Mouse (Mus musculus) ES-E14 (cell line): ENCODE data around the gene Caprin1. TPM values are rescaled to one million over a fixed set of nuclear protein-coding genes. Genes with fewer than 3 reads are reported as not detected.

Source experiments
- DNase-seq: peaks from one replicate; pipeline ENCODE4 v3.0.0-alpha.2; 2013; ENCODE audit warnings: low read depth, low spot score
- H3K27ac ChIP-seq: 2 replicates; pipeline ENCODE4 v1.5.1; 2012; ENCODE audit warnings: low read depth, mild to moderate bottlenecking, low read length, moderate library complexity, mixed read lengths; ENCODE audit not compliant: poor library complexity, insufficient read depth, severe bottlenecking
- H3K36me3 ChIP-seq: 2 replicates; pipeline ENCODE4 v1.6.1; 2012; ENCODE audit warnings: mild to moderate bottlenecking, low read length, moderate library complexity, mixed read lengths; ENCODE audit not compliant: control insufficient read depth, poor library complexity, insufficient read depth, severe bottlenecking
- H3K4me1 ChIP-seq, 2 experiments: fragments of 150-350 bp in 1 of 2; sonication (generic) in 1 of 2; 2 replicates each; pipeline ENCODE4 v1.6.1; 2012; ENCODE audit warnings: low read length in 2 of 2, mild to moderate bottlenecking in 1 of 2, mixed read lengths in 1 of 2; ENCODE audit not compliant: control insufficient read depth in 2 of 2, insufficient read depth in 2 of 2, poor library complexity in 1 of 2
- H3K4me3 ChIP-seq, 2 experiments: fragments of 150-350 bp in 1 of 2; sonication (generic) in 1 of 2; 2 replicates each; pipeline ENCODE4 v1.5.1; 2012; ENCODE audit warnings: low read length in 2 of 2, low read depth in 1 of 2, mild to moderate bottlenecking in 1 of 2, mixed read lengths in 1 of 2; ENCODE audit not compliant: insufficient read depth in 1 of 2, poor library complexity in 1 of 2, severe bottlenecking in 1 of 2
- H3K9ac ChIP-seq: 2 replicates; pipeline ENCODE4 v1.6.1; 2012; ENCODE audit warnings: low read depth, mild to moderate bottlenecking, low read length, mixed read lengths; ENCODE audit not compliant: poor library complexity, insufficient read depth, severe bottlenecking
- H3K9me3 ChIP-seq: fragments of 150-350 bp; sonication (generic); 2 replicates; pipeline ENCODE4 v1.6.1; 2012; ENCODE audit warnings: low read depth, mild to moderate bottlenecking, low read length; ENCODE audit not compliant: control insufficient read depth, insufficient read depth
- CHD2 ChIP-seq: IDR thresholded peaks from 2 replicates; pipeline ENCODE4 v1.6.1; 2014; ENCODE audit warnings: mild to moderate bottlenecking, low read depth, low read length, inconsistent platforms
- HCFC1 ChIP-seq: IDR thresholded peaks from 2 replicates; pipeline ENCODE4 v1.6.1; 2012; ENCODE audit warnings: low read length, inconsistent platforms, borderline replicate concordance; ENCODE audit not compliant: insufficient read depth
- MAFK ChIP-seq: IDR thresholded peaks from 2 replicates; pipeline ENCODE4 v1.6.1; 2014; ENCODE audit warnings: mild to moderate bottlenecking, low read depth, low read length, inconsistent platforms; ENCODE audit not compliant: insufficient read depth
- ZC3H11A ChIP-seq: IDR thresholded peaks from 2 replicates; pipeline ENCODE4 v1.6.1; 2012; ENCODE audit warnings: low read depth, mild to moderate bottlenecking, inconsistent platforms, low read length, borderline replicate concordance
- ZNF384 ChIP-seq: IDR thresholded peaks from 2 replicates; pipeline ENCODE4 v1.6.1; 2012; ENCODE audit warnings: low read depth, low read length, inconsistent platforms
- in situ Hi-C, 2 experiments: fragments of 600-800 bp; cut with MboI; formaldehyde crosslinking; loops; one replicate each; pipeline ENCODE4 v1.15.1; 2025; ENCODE audit warnings: low sequenced_read_pairs in 2 of 2, inconsistent platforms in 1 of 2; ENCODE audit not compliant: unreplicated experiment in 2 of 2
- total RNA-seq: library from RNA; depleted of rRNA; stranded (reverse); fragments of 300-350 nt; gene quantifications from 2 replicates; pipeline ENCODE4 v1.2.3, GENCODE M21; 2012

Gene Caprin1
- total RNA-seq, 1 experiment: 416 TPM

GRCm38 (mm10) chr2:103754614-103755013 lies 42.8 kb downstream of the Caprin1 start:
- no peak for TF ChIP-seq ZNF384
- no peak for TF ChIP-seq HCFC1
- TF ChIP-seq MAFK: no peak
- TF ChIP-seq CHD2: no peak
- TF ChIP-seq ZC3H11A: no peak
- H3K4me3 ChIP-seq: no peak overlapping the region
- no peaks in the 10 kb centered on the region for H3K4me1 ChIP-seq
- no peak overlapping the region for H3K27ac ChIP-seq
- no peaks in the 10 kb centered on the region for H3K9me3 ChIP-seq
- no peak overlapping the region for H3K9ac ChIP-seq
- in situ Hi-C loops: no loop called here
- peaks cover 53% of the 10 kb centered on the region for H3K36me3 ChIP-seq
- DNase-seq: no peak

GRCm38 (mm10) chr2:103751771-103752170 lies 45.7 kb downstream of the Caprin1 start:
- Histone ChIP-seq H3K27ac (no peak overlapping the region), H3K4me1 (peaks cover 0 to 4% of the 10 kb centered on the region in 2 experiments; a peak in 1 of 4 replicates), H3K9ac (no peak overlapping the region), H3K36me3 (peaks cover 63% of the 10 kb centered on the region), H3K9me3 (no peaks in the 10 kb centered on the region), H3K4me3 (no peak overlapping the region)
- TF ChIP-seq ZC3H11A (no peak), CHD2 (no peak), MAFK (no peak)
- in situ Hi-C loops: no loop called here
- no peak for DNase-seq

GRCm38 (mm10) chr2:103749091-103749490 lies 48.4 kb downstream of the Caprin1 start:
- no peak for DNase-seq
- TF ChIP-seq HCFC1 (no peak), ZC3H11A (no peak), CHD2 (no peak), MAFK (no peak), ZNF384 (no peak)
- H3K9ac ChIP-seq: no peak overlapping the region
- peaks cover 57% of the 10 kb centered on the region for H3K36me3 ChIP-seq
- H3K4me1 ChIP-seq: peaks cover 0 to 4% of the 10 kb centered on the region in 2 experiments; a peak in 1 of 4 replicates
- no peak overlapping the region for H3K27ac ChIP-seq
- H3K4me3 ChIP-seq: no peak overlapping the region
- H3K9me3 ChIP-seq: no peaks in the 10 kb centered on the region
- in situ Hi-C loops: no loop called here

GRCm38 (mm10) chr2:103747891-103748290 lies 49.6 kb downstream of the Caprin1 start:
- Histone ChIP-seq H3K9ac (no peak overlapping the region), H3K27ac (no peak overlapping the region), H3K4me3 (no peak overlapping the region), H3K4me1 (peaks cover 0 to 4% of the 10 kb centered on the region in 2 experiments; a peak in 1 of 4 replicates), H3K9me3 (no peaks in the 10 kb centered on the region), H3K36me3 (peaks cover 57% of the 10 kb centered on the region)
- no peak for TF ChIP-seq HCFC1
- no peak for TF ChIP-seq ZNF384
- TF ChIP-seq ZC3H11A: no peak
- no peak for TF ChIP-seq CHD2
- TF ChIP-seq MAFK: no peak
- no peak for DNase-seq
- in situ Hi-C loops: no loop called here

- no peak for DNase-seq
- Histone ChIP-seq H3K36me3 (peaks cover 58% of the 10 kb centered on the region), H3K9ac (no peak overlapping the region), H3K4me3 (no peak overlapping the region), H3K27ac (no peak overlapping the region), H3K4me1 (peaks cover 0 to 4% of the 10 kb centered on the region in 2 experiments; a peak in 1 of 4 replicates), H3K9me3 (no peaks in the 10 kb centered on the region)
- in situ Hi-C loops: no loop called here
- TF ChIP-seq MAFK: no peak
Measured at GRCm38 (mm10) chr2:103746761-103747160, 50.7 kb downstream of the Caprin1 start.
